Mouse (Mus musculus): ENCODE measurements around the gene Tas2r137.

DNA sequence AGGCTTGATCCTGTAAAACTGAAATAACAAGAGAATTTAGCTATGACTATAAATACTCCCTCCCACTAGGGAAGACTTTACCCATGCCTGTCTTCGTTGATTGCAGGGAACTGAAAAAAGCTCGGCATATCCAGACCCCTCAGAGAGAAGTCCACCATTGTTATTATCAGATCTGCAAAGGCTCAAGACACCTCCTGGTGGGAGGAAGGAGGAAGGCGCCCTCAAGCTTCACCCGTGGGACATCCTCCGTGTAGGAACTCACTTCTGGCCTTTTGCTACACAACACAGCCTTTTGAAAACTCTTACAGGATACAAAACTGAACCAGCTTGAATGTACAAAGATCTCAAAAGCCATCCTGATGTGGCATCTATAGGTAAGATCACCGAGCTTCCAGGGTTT, 25.3 kb upstream of the Tas2r137 start:
- no peak for TF ChIP-seq POLR2A (IDR thresholded peaks at IDR 0.05; ENCODE audit: extremely low read depth, insufficient read depth, low read length)
- TF ChIP-seq CTCF (IDR thresholded peaks at IDR 0.05; ENCODE audit: low read depth, low read length): peak; percentile 35; the same call in 1 of the 2 replicates
